Mouse (Mus musculus): Measurements from ENCODE around the gene Git1.

Gene Git1

GRCm38 (mm10) chr11:77493512-77494343, at the start of gene Git1:
TSS of gene Git1 (plus strand) at chr11:77493562.
- peak; percentile 58 for DNase-seq

- peak; percentile 41 for DNase-seq
Observed at GRCm38 (mm10) chr11:77444939-77445338, 48.4 kb upstream of the Git1 start.

GRCm38 (mm10) chr11:77446628-77447041, 46.7 kb upstream of the Git1 start:
- DNase-seq, result peak; percentile 83

- no peak for DNase-seq
Observed at GRCm38 (mm10) chr11:77449224-77449623, 44.1 kb upstream of the Git1 start.

DNA sequence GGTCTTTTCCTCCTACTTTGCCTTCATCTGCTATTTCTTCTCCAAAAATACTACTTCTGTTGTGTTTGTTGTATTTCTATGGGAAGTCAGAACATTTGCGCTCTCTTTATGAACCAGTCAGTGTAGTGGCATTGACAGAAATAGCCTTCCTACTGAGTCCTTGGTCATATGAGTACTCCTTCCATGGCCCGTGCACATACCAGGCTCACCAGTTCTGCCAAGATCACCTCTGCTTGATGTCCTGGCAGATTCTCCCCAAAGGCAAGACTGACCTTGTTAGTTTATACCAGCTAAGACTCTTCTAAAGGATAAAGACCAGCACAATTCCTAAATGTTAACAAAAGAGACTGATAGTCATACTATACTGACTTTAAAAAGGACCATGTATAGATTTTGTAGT, 41.7 kb upstream of the Git1 start:
- DNase-seq, result no peak

DNA sequence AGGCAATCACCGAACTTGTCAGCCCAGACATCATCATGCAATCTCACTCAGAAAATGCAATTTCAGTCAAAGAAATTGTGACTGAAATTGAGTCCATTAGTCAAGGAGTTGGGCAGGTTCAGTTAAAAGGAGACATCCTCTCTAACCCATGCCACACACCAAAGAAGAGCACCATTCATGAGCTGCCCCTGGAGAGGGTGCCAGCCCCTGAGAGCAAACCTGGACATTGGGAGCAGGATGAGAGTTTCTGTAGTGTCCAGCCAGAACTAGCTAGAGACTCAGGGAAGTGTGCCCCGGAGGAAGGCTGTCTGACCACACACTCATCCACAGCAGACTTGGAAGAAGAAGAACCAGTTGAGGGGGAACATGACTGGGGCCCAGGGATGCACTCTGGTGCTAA, 40.0 kb upstream of the Git1 start:
- DNase-seq, result no peak

DNA sequence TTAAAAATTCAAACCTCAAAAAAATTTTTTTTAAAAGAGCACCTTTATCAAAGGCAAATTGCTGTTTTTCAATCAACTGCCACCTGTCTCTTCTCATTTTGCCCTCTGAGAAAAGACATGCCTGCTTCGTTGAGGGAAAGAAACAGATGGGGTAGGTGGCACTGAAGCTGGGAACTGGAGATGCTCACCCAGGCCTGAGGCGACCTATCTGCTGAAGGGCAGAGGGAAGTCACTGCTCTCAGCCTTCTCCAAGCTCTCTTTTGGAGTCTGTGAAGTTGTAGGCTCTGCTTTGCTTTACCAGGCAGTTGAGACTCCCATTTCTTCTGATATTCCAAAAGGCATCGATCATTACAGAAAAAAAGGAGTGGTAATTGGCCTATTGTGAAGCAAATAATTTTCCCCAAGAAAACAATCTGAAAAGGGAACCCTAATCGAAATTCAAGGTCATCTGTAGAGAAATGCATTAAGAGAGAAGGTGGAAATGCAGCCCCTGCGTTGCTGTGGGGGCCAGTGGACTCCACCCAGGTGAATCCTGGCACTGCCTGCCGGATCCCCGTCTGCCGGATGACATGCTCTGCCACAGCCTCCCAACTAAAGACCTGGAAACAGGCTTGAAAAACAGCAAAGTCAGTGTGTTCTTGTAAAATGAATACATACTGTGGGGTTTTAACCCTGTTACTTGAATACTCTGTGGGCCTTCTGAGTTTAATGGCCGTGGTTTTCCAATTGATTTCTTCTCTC, 37.4 kb upstream of the Git1 start:
- DNase-seq, result no peak

DNA sequence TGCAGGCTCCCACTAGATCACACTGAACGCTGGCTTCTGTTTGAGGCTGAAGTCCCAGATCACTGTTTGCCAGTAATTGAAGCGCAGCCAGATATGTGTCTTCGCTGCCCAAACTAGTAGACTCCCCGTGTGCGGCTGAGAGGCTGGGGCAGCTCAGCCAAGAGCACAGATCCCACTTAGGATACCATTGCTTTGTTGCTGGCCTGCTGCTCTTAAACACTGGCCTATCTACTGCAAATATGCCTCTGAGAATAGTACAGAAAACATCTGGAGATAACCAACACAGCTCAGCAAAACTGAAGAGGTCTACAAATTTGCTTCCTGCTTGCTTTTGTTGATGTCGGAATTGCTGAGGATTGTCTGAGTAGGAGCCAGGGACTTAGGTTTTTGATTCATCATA, 36.5 kb upstream of the Git1 start:
- DNase-seq, result peak; percentile 64

GRCm38 (mm10) chr11:77461856-77462255, 31.5 kb upstream of the Git1 start:
- DNase-seq, result no peak

GRCm38 (mm10) chr11:77462283-77463100, 30.9 kb upstream of the Git1 start, which contains the start of gene Coro6:
TSS of gene Coro6 (plus strand) at chr11:77462411.
- peak; percentile 72 for DNase-seq

GRCm38 (mm10) chr11:77463101-77463445, 30.3 kb upstream of the Git1 start:
- no peak for DNase-seq

DNA sequence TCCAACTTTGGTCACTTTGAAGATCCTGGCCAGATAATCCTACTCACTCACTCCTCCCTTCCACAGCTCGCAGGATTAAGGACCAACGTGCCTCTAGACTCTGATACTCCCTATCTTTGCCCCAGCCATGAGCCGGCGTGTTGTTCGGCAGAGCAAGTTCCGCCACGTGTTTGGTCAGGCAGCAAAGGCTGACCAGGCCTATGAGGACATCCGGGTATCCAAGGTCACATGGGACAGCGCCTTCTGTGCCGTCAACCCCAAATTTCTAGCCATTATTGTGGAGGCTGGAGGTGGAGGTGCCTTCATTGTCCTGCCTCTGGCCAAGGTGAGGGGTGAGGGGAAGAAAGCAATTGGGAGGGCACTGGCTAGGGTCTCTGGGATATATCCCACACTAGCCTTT, 29.6 kb upstream of the Git1 start:
- no peak for DNase-seq

DNA sequence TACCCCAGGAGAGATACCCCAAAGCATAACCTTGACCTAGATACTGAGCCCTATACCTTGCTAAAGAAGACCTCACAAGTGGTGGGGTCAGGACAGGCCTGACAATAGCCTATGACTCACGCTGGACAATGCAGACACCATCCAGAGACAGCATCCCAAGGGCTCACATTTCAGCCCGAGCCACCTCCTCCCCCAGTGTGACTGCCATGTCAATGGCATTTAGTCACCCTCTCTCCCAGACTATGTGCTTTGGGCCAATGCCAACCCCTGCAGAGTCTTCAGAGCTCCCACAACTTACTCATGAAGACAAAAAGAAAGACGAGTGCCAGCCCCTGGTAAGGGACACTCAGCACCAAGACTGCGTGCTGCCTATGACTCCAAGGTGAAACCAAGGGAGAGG, 28.7 kb upstream of the Git1 start:
- DNase-seq, result no peak

DNA sequence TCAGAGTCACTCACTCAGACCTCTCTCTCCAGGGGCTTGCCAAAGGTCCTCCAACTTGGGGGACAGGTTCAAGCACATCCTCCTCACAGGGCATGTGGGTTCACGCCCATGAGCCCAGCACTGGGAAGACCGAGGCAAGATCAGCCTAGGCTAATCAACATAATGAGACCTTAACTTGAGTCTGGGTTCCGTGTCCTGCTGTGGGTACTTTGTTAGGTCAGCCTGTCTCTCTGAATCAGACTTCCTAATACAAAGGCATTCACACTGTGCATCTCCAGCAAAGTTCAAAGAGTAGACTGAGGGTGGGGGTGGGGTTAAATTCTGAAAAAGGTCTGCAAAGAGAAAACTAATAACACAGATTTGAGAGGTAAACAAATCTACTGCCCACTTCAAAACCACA, 28.3 kb upstream of the Git1 start:
- no peak for DNase-seq

GRCm38 (mm10) chr11:77466544-77466943, 26.8 kb upstream of the Git1 start:
- no peak for DNase-seq

- DNase-seq, result peak; percentile 81
Observed at GRCm38 (mm10) chr11:77467157-77467556, 26.2 kb upstream of the Git1 start.

DNA sequence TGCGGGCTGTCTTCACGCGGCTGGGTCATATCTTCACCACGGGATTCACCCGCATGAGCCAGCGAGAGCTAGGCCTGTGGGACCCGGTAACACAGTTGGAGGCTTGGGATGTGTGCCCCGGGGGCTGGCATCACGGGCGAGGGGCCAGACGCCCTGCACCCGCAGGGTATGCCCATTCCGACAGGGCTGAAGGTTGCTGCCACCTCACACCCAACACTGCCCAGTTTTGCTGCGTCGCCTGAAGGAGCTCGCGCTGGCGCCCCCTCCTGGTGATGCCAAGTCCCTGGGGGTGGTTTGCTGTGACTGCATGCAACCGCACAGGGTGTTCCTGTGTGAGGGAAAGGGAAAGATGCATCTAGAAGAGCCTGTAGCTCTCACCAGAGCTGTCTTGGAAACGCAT, 25.6 kb upstream of the Git1 start:
- DNase-seq, result peak; percentile 81

- no peak for DNase-seq
Observed at GRCm38 (mm10) chr11:77468397-77468796, 25.0 kb upstream of the Git1 start.

GRCm38 (mm10) chr11:77471407-77471806, 22.0 kb upstream of the Git1 start:
- no peak for DNase-seq

DNA sequence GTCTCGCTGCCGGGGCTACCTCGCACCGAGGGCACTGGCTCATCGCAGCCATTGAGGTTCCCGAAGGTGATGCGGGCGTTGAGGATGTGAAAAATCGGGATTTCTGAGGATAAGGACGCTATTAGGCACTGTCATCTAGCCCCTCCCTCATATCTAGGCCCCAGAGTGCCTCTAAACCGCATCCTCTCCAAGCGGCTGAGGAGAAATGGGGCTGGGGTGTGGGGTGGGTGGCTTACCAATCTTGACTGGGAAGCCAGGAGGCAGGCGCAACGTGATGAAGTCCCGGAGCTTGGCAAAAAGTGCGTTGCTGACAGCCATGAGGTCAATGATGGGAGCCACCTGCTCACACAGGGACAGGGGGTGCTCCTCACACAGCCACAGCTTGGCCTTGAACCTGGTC, 20.6 kb upstream of the Git1 start:
- no peak for DNase-seq

GRCm38 (mm10) chr11:77476216-77476615, 17.1 kb upstream of the Git1 start:
- DNase-seq, result no peak

DNA sequence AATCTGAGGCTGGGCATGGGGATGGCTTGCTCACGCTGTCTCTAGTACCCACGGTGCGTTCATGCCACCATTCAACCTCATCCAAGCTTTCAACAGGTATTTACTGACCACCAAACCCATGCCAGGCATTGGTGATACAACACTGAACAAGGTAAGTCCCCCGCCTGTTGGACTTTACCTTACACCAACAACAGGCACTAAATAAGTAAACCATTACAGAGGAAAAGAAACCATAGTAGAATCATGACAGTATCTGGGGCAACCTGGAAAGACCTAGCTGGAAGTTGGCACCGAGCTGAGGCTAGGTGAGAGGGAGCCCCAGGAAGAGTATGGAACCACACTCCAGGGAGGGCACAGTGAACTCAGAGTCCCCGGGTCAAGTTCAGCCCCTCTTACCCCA, 16.5 kb upstream of the Git1 start:
- peak; percentile 61 for DNase-seq

- no peak for DNase-seq
Observed at GRCm38 (mm10) chr11:77483043-77483442, 10.3 kb upstream of the Git1 start.

Data from kidney, adult 9 months (tissue).